Mouse (Mus musculus): ENCODE results near the gene Nxn.

GRCm38 (mm10) chr11:76397650-76398311 is 1.2 kb downstream of the Nxn start:
- no peak for TF ChIP-seq POLR2A (IDR thresholded peaks at IDR 0.05; ENCODE audit: insufficient read depth, low read depth, low read length)
- no peak for TF ChIP-seq CTCF (IDR thresholded peaks at IDR 0.05)

Measured in heart, adult 2 months (tissue).